Mouse (Mus musculus) hematopoietic stem cell, adult 5-6 weeks (primary cell): Measurements from ENCODE around the gene Gal3st2c. TPM values are rescaled to one million over a fixed set of nuclear protein-coding genes. Genes with fewer than 3 reads are reported as not detected.
"Not testable (repeated sequence)": the region's sequence is repeated elsewhere in the genome, so short reads cannot be mapped to it uniquely, and the experiment has no call there.

Experiments used
- ATAC-seq, 2 experiments: fragments of 125-278 bp in 1 of 2; replicated peaks in 1 of 2; 2 replicates each; pipeline ENCODE4 v1.8.0; 2016 to 2017; ENCODE audit warnings: inconsistent platforms in 2 of 2, mild to moderate bottlenecking in 2 of 2, moderate number of reproducible peaks in 2 of 2, low read depth in 1 of 2, moderate TSS enrichment in 1 of 2; ENCODE audit not compliant: low FRiP score in 2 of 2, poor library complexity in 2 of 2, severe bottlenecking in 2 of 2, insufficient read depth in 1 of 2, low TSS enrichment in 1 of 2
- total RNA-seq: library from RNA; stranded (forward); fragments of 172-1452, 232-1000 nt; gene quantifications from 2 replicates; pipeline ENCODE4 v1.2.3, GENCODE M21; 2017

The Gal3st2c gene
- total RNA-seq, 1 experiment from 2014 or later = not detected

DNA sequence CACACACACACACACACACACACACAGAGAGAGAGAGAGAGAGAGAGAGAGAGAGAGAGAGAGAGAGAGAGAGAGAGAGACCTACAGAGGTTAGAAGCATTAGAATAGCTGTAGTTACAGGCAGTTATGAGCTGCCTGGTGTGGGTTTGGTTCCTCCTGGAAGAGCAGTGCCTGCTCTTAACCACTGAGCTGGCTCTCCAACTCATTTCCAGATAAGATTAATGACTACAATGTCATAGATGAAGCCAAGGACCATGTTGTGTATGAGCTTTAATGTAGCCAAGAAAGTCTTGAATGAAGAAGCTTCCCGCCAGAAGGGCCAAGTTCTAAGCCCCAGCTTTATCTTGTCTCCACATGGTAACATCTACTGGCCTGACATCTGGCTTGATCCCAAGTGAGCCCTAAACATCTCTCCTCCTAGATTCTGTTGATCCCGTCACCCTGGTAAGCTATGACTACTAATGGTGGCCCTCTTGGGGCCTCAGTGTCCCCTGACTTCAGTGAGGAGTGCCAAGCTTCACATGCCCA lies 42.8 kb downstream of the Gal3st2c start:
- no peak for ATAC-seq

DNA sequence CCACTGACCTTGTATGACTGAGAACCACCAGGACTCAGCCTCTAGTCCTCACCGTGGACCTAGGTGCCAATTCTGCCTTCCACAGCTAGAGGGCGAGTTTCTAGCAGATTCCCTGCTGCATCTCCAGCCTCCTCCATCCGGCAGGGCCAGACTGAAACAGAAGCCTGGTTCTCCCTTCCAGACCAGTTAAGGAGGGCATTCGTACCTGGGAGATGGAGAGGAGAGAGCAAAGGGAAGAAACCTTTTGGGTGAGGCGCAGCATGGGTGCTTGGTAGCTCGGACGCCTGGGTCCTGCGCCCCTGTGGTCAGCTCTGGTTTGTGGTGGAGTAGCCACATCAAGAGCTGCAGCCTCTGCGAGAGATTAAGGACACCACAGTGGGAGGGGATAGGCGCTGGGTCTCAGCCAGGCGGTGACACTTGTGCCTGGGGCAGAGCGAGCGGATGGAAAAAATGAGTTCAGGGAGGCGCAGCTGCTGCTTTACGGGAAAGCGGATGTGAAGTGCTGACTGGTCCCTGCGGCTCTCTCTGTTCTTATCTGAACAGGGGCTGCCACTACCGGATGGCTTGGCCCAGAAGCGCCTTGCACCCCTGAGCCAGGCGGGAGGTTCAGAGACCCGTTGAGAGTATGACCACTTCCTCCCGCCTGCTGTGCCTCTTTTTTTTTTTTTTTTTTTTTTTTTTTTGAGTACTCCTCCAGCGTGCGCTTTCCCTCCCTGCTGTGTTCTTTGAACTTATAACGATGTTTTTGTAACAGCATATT lies 44.9 kb downstream of the Gal3st2c start:
- ATAC-seq = peak; percentile 95

DNA sequence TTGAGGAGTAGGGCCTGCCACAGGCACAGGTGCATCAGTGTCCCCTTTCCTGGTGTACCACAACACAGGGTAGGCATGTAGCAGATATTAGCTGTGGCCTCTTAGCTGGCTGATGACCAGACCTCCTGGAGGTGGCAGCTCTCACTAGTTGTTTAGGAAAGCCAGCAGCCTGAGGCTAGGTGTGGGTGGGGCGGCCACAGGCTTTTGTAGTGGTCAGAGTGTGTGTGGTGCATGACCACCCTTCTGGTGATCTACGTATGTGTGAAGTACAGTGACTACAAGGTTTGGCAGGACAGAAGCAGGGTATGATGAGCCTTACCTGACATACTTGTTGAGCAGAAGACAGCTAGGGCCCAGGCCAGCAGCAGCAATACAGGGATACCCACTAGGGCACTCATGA lies 50.1 kb downstream of the Gal3st2c start:
- ATAC-seq = no peak

DNA sequence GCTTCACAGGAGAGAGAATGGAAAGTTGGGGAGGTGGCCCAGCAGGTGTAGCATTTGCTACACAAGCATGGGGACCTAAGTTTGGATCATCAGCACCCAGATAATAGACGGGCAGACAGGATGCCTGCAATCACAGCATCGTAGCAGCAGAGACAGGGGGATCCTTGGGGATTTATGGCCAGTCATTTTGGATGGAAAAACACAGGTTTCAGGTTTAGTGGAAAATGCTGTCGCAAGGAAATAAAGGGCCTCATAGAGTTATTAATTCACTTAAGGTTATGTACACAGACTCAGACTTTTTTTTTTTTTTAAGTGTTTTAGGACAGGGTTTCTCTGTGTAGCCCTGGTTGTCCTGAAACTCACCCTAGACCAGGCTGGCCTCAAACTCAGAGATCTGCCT lies 55.2 kb downstream of the Gal3st2c start:
- ATAC-seq = no peak

DNA sequence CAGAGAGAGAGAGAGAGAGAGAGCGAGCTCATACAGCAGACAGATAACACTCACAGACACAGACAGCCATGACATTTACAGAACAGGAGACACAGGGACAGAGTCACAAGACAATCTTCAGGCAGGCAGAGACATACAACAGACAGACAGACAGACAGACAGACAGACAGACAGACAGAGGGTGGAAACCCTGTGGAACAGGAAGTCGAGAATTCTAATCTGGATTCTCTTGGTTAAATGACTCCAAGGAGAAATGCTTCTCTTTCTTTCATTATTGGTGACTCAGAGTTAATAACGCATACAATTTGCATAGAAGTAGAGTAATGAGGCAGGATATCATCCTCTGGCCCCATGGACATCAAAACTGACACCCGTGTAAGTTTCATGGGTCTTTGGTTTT lies 56.2 kb downstream of the Gal3st2c start:
- no peak for ATAC-seq

DNA sequence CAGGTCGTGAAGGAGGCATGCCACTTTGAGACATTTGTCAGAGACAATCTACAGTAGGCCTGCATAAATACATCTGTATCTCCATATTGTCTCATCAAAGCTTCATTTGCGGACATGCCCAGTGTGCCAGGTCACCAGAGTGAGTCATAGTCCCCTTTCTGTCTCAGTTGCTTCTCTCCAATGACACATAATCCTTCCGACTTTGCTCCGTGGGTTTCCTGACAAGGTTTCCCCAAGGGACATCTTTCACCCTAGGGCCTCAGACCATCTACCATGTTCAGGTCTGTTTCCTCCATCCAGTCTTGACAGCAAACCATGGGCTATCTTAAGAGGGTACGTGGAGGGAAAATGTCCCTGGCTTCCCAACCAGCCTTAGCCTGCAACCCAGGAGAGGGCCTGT lies 60.8 kb downstream of the Gal3st2c start:
- no peak for ATAC-seq

DNA sequence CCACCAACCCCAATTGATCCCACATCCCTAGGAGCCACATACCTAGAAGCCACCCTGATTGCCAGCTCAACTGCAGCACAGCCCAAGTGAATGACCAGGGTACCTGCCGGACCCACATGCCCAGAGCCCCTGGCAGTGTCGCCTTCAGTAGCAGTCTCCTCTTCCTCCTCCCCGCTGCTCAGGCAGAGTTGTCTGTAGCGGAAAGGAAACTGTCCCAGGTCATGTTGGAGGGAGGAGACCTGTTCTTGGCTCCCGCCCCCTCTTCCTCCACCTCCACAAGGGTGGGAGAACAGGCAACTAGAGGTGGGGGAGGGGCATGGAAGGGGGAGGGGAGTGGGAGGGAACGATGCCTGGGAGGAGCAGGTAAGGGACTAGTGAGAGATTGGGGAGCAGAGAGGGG lies 62.1 kb downstream of the Gal3st2c start, which contains the start of gene Pdcd1:
Gene Pdcd1 (minus strand): TSS at position 181 of the 400 bp plus-strand sequence.
- no peak for ATAC-seq

GRCm38 (mm10) chr1:94053530-94054216 lies 63.4 kb downstream of the Gal3st2c start:
- ATAC-seq = peak; percentile 52 to 64

DNA sequence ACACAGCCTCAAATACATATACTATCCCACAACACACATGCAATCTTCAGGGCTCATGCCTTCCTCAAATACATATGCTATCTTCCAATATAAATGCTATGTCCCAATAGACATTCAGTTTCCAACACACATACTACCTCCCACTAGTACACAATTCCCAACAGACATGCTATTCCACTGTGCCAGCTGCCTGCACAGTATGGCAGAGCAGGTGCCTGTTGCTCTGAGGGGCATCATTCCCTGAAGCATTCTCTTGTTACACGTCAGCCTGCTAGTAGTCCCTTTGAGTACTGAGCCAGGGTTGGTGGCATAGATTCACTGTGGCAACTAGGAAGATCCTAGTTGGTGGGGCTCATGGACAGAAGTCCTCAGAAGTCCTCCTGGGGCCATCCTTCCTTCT lies 64.2 kb downstream of the Gal3st2c start:
- ATAC-seq = no peak

DNA sequence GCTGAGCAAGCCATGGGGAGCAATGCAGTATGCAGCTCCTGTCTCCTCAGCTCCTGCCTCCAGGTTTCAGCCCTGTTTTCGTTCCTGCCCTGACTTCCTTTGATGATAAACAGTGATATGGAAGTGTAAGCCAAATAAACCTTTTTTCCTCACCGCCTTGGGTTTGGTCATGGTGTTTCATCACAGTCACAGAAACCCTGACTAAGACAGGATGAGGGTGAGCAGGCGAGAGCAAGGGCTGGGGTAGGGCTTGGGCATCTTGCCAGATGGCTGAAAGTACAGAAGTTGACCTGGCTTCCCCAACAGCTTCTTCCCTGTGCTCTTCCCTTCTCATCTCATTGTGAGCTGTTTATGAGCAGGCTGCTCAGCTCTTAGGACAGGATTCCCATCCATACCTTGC lies 65.7 kb downstream of the Gal3st2c start:
- peak; percentile 33 to 46; a peak in 2 of 4 replicates for ATAC-seq

DNA sequence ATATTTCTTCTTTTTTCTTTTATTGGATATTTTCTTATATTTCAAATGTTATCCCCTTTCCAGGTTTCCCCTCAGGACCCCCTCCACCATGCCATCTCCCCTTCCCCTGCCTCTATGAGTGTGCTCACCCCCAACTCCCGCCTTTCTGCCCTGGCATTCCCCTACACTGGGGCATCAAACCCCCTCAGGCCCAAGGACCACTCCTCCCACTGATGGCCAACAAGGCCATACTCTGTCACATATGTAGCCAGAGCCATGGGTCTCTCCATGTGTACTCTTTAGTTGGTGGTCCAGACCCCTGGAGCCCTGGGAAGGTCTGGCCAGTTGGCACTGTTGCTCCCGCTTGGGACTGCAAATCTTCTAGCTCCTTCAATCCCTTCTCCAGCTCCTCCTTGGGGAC lies 67.1 kb downstream of the Gal3st2c start:
- ATAC-seq = no peak

DNA sequence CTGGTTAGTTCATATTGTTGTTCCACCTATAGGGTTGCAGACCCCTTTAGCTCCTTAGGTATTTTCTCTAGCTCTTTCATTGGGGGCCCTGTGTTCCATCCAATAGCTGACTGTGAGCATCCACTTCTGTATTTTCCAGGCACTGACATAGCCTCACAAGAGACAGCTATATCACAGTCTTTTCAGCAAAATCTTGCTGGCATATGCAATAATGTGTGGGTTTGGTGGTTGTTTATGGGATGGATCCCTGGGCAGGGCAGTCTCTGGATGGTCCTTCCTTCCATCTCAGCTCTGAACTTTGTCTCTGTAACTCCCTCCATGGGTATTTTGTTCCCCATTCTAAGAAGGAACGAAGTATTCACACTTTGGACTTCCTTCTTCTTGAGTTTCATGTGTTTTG lies 68.0 kb downstream of the Gal3st2c start:
- ATAC-seq = not testable (repeated sequence)

Other genes with a start within 250 kb of the Gal3st2c start
- gene Atg4b, start 239.0 kb upstream of the Gal3st2c start, total RNA-seq = 56.5 and 83.3 TPM in 2 replicates
- gene Thap4, start 235.6 kb upstream of the Gal3st2c start, total RNA-seq = 19.9 and 25.1 TPM in 2 replicates
- 184 and 237 TPM in 2 replicates for gene Dtymk, start 188.6 kb upstream of the Gal3st2c start, total RNA-seq
- 37.6 and 48.7 TPM in 2 replicates for gene Ing5, start 186.5 kb upstream of the Gal3st2c start, total RNA-seq
- gene D2hgdh, start 165.6 kb upstream of the Gal3st2c start, total RNA-seq = 29.5 and 33.8 TPM in 2 replicates
- not detected in 2 replicates for gene Gal3st2, start 129.2 kb upstream of the Gal3st2c start, total RNA-seq
- not detected in 2 replicates for gene Gal3st2b, start 72.2 kb upstream of the Gal3st2c start, total RNA-seq
- gene Neu4, start 29.9 kb downstream of the Gal3st2c start, total RNA-seq = not detected in 2 replicates
- not detected in 2 replicates for gene Pdcd1, start 62.0 kb downstream of the Gal3st2c start, total RNA-seq